Mouse (Mus musculus): ENCODE data around the gene Terf2. TPM values are rescaled to one million over a fixed set of nuclear protein-coding genes. Genes with fewer than 3 reads are reported as not detected.

Terf2 gene
- total and polyA plus RNA-seq, 2 experiments from 2014 or later, result 24.2 to 31.2 TPM

DNA sequence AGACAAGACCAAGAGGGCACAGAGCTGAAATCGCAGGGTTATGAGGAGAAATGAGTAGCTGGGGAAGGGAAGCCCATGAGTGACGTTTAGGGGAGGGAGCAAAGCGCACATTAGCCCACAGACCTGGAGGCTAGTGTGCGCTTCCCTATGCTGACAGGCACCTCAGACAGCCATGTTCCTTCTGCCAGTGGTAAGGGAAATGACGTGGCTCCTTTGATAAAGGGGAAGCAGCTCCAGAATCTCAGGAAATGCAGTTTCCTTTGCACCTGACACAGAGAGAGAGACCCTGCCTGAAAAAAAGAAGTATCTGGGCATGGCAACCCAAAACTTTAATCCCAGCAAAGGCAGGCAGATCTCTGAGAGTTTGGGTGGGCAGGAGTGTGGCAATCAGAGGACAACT is 66.3 kb downstream of the Terf2 start:
- Histone ChIP-seq H3K4me3 (ENCODE audit: low read depth, low read length) (no peak overlapping the region), H3K9me3 (ENCODE audit: low read length) (no peaks in the 10 kb centered on the region), H3K9ac (no peak overlapping the region), H3K4me1 (ENCODE audit: insufficient read depth) (peaks cover 12% of the 10 kb centered on the region), H3K36me3 (ENCODE audit: insufficient read depth) (no peaks in the 10 kb centered on the region), H3K27me3 (ENCODE audit: insufficient read depth, low read length) (no peaks in the 10 kb centered on the region), H3K27ac (ENCODE audit: low read depth, low read length) (no peak overlapping the region), H3K4me2 (ENCODE audit: low read depth) (no peak overlapping the region)
- DNase-seq (no peak), ATAC-seq (no peak)
- no peak for TF ChIP-seq CTCF (IDR thresholded peaks at IDR 0.05; ENCODE audit: low read depth)
- 71% methylated on average over 5 of the region's 5 CpGs for WGBS

DNA sequence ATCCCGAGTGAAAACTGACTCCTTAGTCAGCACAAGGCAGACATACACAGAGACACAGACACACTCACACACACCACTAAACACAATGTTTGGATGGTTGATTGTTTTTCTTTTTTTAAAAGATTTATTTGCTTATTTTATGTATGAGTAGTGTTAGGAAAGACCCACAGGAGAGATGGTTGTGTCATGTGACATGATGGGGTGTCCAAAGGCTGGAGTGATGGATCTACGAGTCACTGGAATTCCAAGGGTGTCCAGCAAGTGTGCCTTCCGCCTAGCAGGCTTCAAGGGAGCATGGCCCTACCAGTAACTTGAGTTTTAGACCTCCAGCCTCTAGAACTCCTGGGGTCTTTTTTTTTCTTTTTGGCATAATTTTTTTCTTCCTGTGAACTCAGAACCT is 67.0 kb downstream of the Terf2 start:
- Histone ChIP-seq H3K9ac (no peak overlapping the region), H3K27me3 (ENCODE audit: insufficient read depth, low read length) (no peaks in the 10 kb centered on the region), H3K4me1 (ENCODE audit: insufficient read depth) (peaks cover 12% of the 10 kb centered on the region), H3K4me3 (ENCODE audit: low read depth, low read length) (no peak overlapping the region), H3K4me2 (ENCODE audit: low read depth) (no peak overlapping the region), H3K9me3 (ENCODE audit: low read length) (no peaks in the 10 kb centered on the region), H3K36me3 (ENCODE audit: insufficient read depth) (no peaks in the 10 kb centered on the region), H3K27ac (ENCODE audit: low read depth, low read length) (no peak overlapping the region)
- no peak for ATAC-seq
- DNase-seq, result no peak
- 88% methylated on average over 3 of the region's 3 CpGs for WGBS
- TF ChIP-seq CTCF (IDR thresholded peaks at IDR 0.05; ENCODE audit: low read depth), result no peak

DNA sequence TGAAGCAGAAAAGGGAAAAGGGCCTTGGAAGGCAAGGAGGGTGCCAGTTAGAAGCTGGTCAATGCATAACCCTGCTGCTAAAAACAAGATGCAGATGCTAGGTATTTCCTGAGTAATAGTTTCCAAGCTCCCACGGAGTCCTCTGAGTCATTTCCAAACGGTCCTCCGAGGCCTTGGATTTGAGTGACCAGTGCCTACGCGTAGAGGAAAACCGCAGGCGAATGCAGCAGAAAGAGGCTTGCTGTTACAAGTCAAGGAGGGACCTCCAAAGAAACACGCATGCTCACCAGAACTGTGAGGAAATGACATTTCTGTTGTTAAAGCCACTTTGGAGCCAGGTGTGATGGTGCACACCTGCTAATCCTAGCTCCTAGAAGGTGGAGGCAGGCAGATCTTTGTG is 72.9 kb downstream of the Terf2 start:
- H3K4me2 ChIP-seq (ENCODE audit: low read depth), result no peak overlapping the region
- TF ChIP-seq CTCF (IDR thresholded peaks at IDR 0.05; ENCODE audit: low read depth), result no peak
- no peaks in the 10 kb centered on the region for H3K27me3 ChIP-seq (ENCODE audit: insufficient read depth, low read length)
- WGBS, result 90% methylated on average over 8 of the region's 8 CpGs
- H3K9ac ChIP-seq, result no peak overlapping the region
- H3K27ac ChIP-seq (ENCODE audit: low read depth, low read length), result no peak overlapping the region
- H3K9me3 ChIP-seq (ENCODE audit: low read length), result no peaks in the 10 kb centered on the region
- DNase-seq (no peak), ATAC-seq (no peak)
- H3K36me3 ChIP-seq (ENCODE audit: insufficient read depth), result no peaks in the 10 kb centered on the region
- no peak overlapping the region for H3K4me3 ChIP-seq (ENCODE audit: low read depth, low read length)
- no peaks in the 10 kb centered on the region for H3K4me1 ChIP-seq (ENCODE audit: insufficient read depth)

Small RNA genes within 50 kb of the gene (microRNA-seq; reads per million reads assigned to microRNA genes)
- 2.3 to 3.1 reads per million in 2 experiments for gene Mir7075

Other genes with a start within 250 kb of the Terf2 start
- gene Has3, start 226.3 kb downstream of the Terf2 start, total RNA-seq (2014; rRNA removed), result 18.1 and 19.7 TPM in 2 replicates
- 0.77 and 0.86 TPM in 2 replicates for gene Has3, start 226.3 kb downstream of the Terf2 start, polyA plus RNA-seq (2015; fragmentation: Nextera tagmentation; extraction: Ambion mirVana)
- 22.2 and 23.2 TPM in 2 replicates for gene Utp4, start 202.9 kb downstream of the Terf2 start, total RNA-seq (2014; rRNA removed)
- 26.9 and 30.4 TPM in 2 replicates for gene Utp4, start 202.9 kb downstream of the Terf2 start, polyA plus RNA-seq (2015; fragmentation: Nextera tagmentation; extraction: Ambion mirVana)
- 6.1 and 6.9 TPM in 2 replicates for gene Sntb2, start 160.8 kb downstream of the Terf2 start, total RNA-seq (2014; rRNA removed)
- 1.7 and 3.0 TPM in 2 replicates for gene Sntb2, start 160.8 kb downstream of the Terf2 start, polyA plus RNA-seq (2015; fragmentation: Nextera tagmentation; extraction: Ambion mirVana)
- gene Vps4a, start 65.3 kb downstream of the Terf2 start, total RNA-seq (2014; rRNA removed), result 142 and 145 TPM in 2 replicates
- gene Vps4a, start 65.3 kb downstream of the Terf2 start, polyA plus RNA-seq (2015; fragmentation: Nextera tagmentation; extraction: Ambion mirVana), result 174 TPM in 2 replicates
- 34.4 and 37.2 TPM in 2 replicates for gene Pdf, start 47.9 kb downstream of the Terf2 start, total RNA-seq (2014; rRNA removed)
- gene Pdf, start 47.9 kb downstream of the Terf2 start, polyA plus RNA-seq (2015; fragmentation: Nextera tagmentation; extraction: Ambion mirVana), result 26.1 and 32.1 TPM in 2 replicates
- 42.2 and 61.3 TPM in 2 replicates for gene Cog8, start 39.9 kb downstream of the Terf2 start, total RNA-seq (2014; rRNA removed)
- gene Cog8, start 39.9 kb downstream of the Terf2 start, polyA plus RNA-seq (2015; fragmentation: Nextera tagmentation; extraction: Ambion mirVana), result 27.8 and 33.2 TPM in 2 replicates
- 40.1 and 64.0 TPM in 2 replicates for gene Nip7, start 39.7 kb downstream of the Terf2 start, total RNA-seq (2014; rRNA removed)
- 68.2 and 74.0 TPM in 2 replicates for gene Nip7, start 39.7 kb downstream of the Terf2 start, polyA plus RNA-seq (2015; fragmentation: Nextera tagmentation; extraction: Ambion mirVana)
- not detected in 2 replicates for gene Tmed6, start 30.9 kb downstream of the Terf2 start, total RNA-seq (2014; rRNA removed)
- gene Tmed6, start 30.9 kb downstream of the Terf2 start, polyA plus RNA-seq (2015; fragmentation: Nextera tagmentation; extraction: Ambion mirVana), result not detected in 2 replicates
- gene Cyb5b, start 54.1 kb upstream of the Terf2 start, total RNA-seq (2014; rRNA removed), result 105 and 127 TPM in 2 replicates
- 71.4 and 88.6 TPM in 2 replicates for gene Cyb5b, start 54.1 kb upstream of the Terf2 start, polyA plus RNA-seq (2015; fragmentation: Nextera tagmentation; extraction: Ambion mirVana)
- gene Nfat5, start 196.9 kb upstream of the Terf2 start, total RNA-seq (2014; rRNA removed), result 13.5 and 22.1 TPM in 2 replicates
- gene Nfat5, start 196.9 kb upstream of the Terf2 start, polyA plus RNA-seq (2015; fragmentation: Nextera tagmentation; extraction: Ambion mirVana), result 1.2 and 4.2 TPM in 2 replicates